Mouse (Mus musculus) midbrain, embryonic 12.5 days (tissue): ENCODE measurements around the gene Tulp4. TPM values are rescaled to one million over a fixed set of nuclear protein-coding genes. Genes with fewer than 3 reads are reported as not detected.
A peak's percentile ranks its signal among the peaks of the same experiment; 100 is the strongest.
"Not testable (repeated sequence)": the region's sequence is repeated elsewhere in the genome, so short reads cannot be mapped to it uniquely, and the experiment has no call there.

Source experiments
- ATAC-seq: fragments of 200-750 bp; cut with Nextera tagmentation; 2 replicates; pipeline ENCODE4 v1.8.0; 2017; ENCODE audit warnings: low read depth, moderate TSS enrichment, moderate library complexity; ENCODE audit not compliant: low FRiP score
- H3K27ac ChIP-seq: fragments of 300-500 bp; sonication (generic); replicated peaks from 2 replicates; pipeline ENCODE4 v1.5.1; 2016; ENCODE audit warnings: mild to moderate bottlenecking
- H3K27me3 ChIP-seq: fragments of 300-500 bp; sonication (generic); 2 replicates; pipeline ENCODE4 v1.6.1; 2016; ENCODE audit warnings: mild to moderate bottlenecking
- H3K36me3 ChIP-seq: fragments of 300-500 bp; sonication (generic); 2 replicates; pipeline ENCODE4 v1.6.1; 2016
- H3K4me1 ChIP-seq: fragments of 300-500 bp; sonication (generic); 2 replicates; pipeline ENCODE4 v1.6.1; 2016
- H3K4me2 ChIP-seq: fragments of 300-500 bp; sonication (generic); replicated peaks from 2 replicates; pipeline ENCODE4 v1.6.1; 2016; ENCODE audit warnings: mild to moderate bottlenecking, moderate library complexity
- H3K4me3 ChIP-seq: fragments of 300-500 bp; sonication (generic); 2 replicates; pipeline ENCODE4 v1.5.1; 2016; ENCODE audit warnings: mild to moderate bottlenecking
- H3K9ac ChIP-seq: fragments of 300-500 bp; sonication (generic); replicated peaks from 2 replicates; pipeline ENCODE4 v1.6.1; 2016; ENCODE audit warnings: mild to moderate bottlenecking, moderate library complexity
- H3K9me3 ChIP-seq: fragments of 300-500 bp; sonication (generic); 2 replicates; pipeline ENCODE4 v1.6.1; 2016; ENCODE audit warnings: mild to moderate bottlenecking
- WGBS: fragments of 180-500 bp; shearing (Covaris S2); methylation state at CpG from one replicate; pipeline ENCODE4 v1.1.7; 2016; 5-methylcytosine and 5-hydroxymethylcytosine counted together
- polyA plus RNA-seq: library from polyadenylated mRNA; unstranded; fragments of >200 nt; fragmentation: Nextera tagmentation; extraction: Ambion mirVana; gene quantifications from 2 replicates; pipeline ENCODE4 v1.2.1, GENCODE M21; 2016

Gene Tulp4
- polyA plus RNA-seq, 1 experiment from 2014 or later, result 130 TPM

- under 1% methylated on average over 22 of the region's 51 CpGs for WGBS
- H3K27me3 ChIP-seq, H3K9ac ChIP-seq, H3K36me3 ChIP-seq, H3K9me3 ChIP-seq, H3K27ac ChIP-seq, H3K4me1 ChIP-seq: not testable (repeated sequence)
- ATAC-seq, result peak; percentile 56; the same call in 1 of the 2 replicates
- Histone ChIP-seq H3K4me2 (peak within 1 kb of the TSS; percentile 46), H3K4me3 (peak within 1 kb of the TSS; percentile 27)
Observed at GRCm38 (mm10) chr17:6256400-6257069, 150.3 kb downstream of the Tulp4 start, which contains the start of gene Tmem181a. TSS of gene Tmem181a (plus strand) at chr17:6256860.

- not testable (repeated sequence) for H3K27me3 ChIP-seq, ATAC-seq
- WGBS, result 3% methylated on average over 12 of the region's 20 CpGs
Observed at GRCm38 (mm10) chr17:6257070-6257456, 150.8 kb downstream of the Tulp4 start.

GRCm38 (mm10) chr17:6269876-6270831, 163.9 kb downstream of the Tulp4 start:
- ATAC-seq, result peak; percentile 87
- peak overlapping the region; percentile 55 for H3K9ac ChIP-seq
- WGBS, result 2% methylated on average over 67 of the region's 84 CpGs
- H3K4me3 ChIP-seq, result peak overlapping the region; percentile 55
- H3K27ac ChIP-seq, H3K4me1 ChIP-seq, H3K27me3 ChIP-seq, H3K36me3 ChIP-seq, H3K9me3 ChIP-seq: not testable (repeated sequence)
- H3K4me2 ChIP-seq, result peak overlapping the region; percentile 50

More at GRCm38 (mm10) chr17:6257070-6257456, 150.8 kb downstream of the Tulp4 start:
- H3K9ac ChIP-seq, H3K4me1 ChIP-seq, H3K27ac ChIP-seq, H3K36me3 ChIP-seq, H3K9me3 ChIP-seq: not testable (repeated sequence)
- H3K4me2 ChIP-seq, result peak overlapping the region; percentile 46
- peak overlapping the region; percentile 27 for H3K4me3 ChIP-seq

- H3K9ac ChIP-seq, result peak overlapping the region; percentile 55
- H3K27me3 ChIP-seq, H3K36me3 ChIP-seq, ATAC-seq, H3K27ac ChIP-seq, H3K9me3 ChIP-seq, H3K4me1 ChIP-seq: not testable (repeated sequence)
- peak overlapping the region; percentile 55 for H3K4me3 ChIP-seq
- H3K4me2 ChIP-seq, result peak overlapping the region; percentile 50
- WGBS, result under 1% methylated on average over 25 of the region's 25 CpGs
Observed at GRCm38 (mm10) chr17:6270840-6271239, 164.6 kb downstream of the Tulp4 start.

- H3K27me3 ChIP-seq, ATAC-seq, H3K9me3 ChIP-seq, H3K27ac ChIP-seq, H3K36me3 ChIP-seq, H3K4me3 ChIP-seq, H3K4me1 ChIP-seq, H3K4me2 ChIP-seq, H3K9ac ChIP-seq: not testable (repeated sequence)
- WGBS, result 88% methylated on average over 6 of the region's 6 CpGs
Observed at GRCm38 (mm10) chr17:6271970-6272369, 165.7 kb downstream of the Tulp4 start.

- H3K27ac ChIP-seq, H3K27me3 ChIP-seq, H3K9me3 ChIP-seq, ATAC-seq, H3K4me3 ChIP-seq, H3K36me3 ChIP-seq, H3K9ac ChIP-seq, H3K4me1 ChIP-seq, H3K4me2 ChIP-seq: not testable (repeated sequence)
- 86% methylated on average over 6 of the region's 6 CpGs for WGBS
Observed at GRCm38 (mm10) chr17:6274693-6275092, 168.5 kb downstream of the Tulp4 start.

- not testable (repeated sequence) for H3K27ac ChIP-seq, H3K9me3 ChIP-seq, H3K36me3 ChIP-seq, H3K4me2 ChIP-seq, H3K4me3 ChIP-seq, ATAC-seq, H3K4me1 ChIP-seq, H3K27me3 ChIP-seq, H3K9ac ChIP-seq
- WGBS, result 73% methylated on average over 8 of the region's 8 CpGs
Observed at GRCm38 (mm10) chr17:6279205-6279604, 173.0 kb downstream of the Tulp4 start.

GRCm38 (mm10) chr17:6279772-6280171, 173.5 kb downstream of the Tulp4 start:
- not testable (repeated sequence) for H3K27ac ChIP-seq, H3K9me3 ChIP-seq, H3K4me3 ChIP-seq, H3K27me3 ChIP-seq, H3K36me3 ChIP-seq, H3K9ac ChIP-seq, H3K4me1 ChIP-seq, H3K4me2 ChIP-seq, ATAC-seq
- 87% methylated on average over 10 of the region's 10 CpGs for WGBS

- not testable (repeated sequence) for H3K4me1 ChIP-seq, ATAC-seq, H3K36me3 ChIP-seq, H3K27me3 ChIP-seq, H3K27ac ChIP-seq, H3K4me3 ChIP-seq, H3K9ac ChIP-seq, H3K9me3 ChIP-seq, H3K4me2 ChIP-seq
- WGBS, result 91% methylated on average over 16 of the region's 19 CpGs
Observed at GRCm38 (mm10) chr17:6280513-6280912, 174.3 kb downstream of the Tulp4 start.

- not testable (repeated sequence) for H3K9ac ChIP-seq, H3K4me1 ChIP-seq, H3K36me3 ChIP-seq, H3K27me3 ChIP-seq, H3K4me2 ChIP-seq, H3K4me3 ChIP-seq, H3K27ac ChIP-seq, ATAC-seq, H3K9me3 ChIP-seq
- WGBS, result 95% methylated on average over 8 of the region's 10 CpGs
Observed at GRCm38 (mm10) chr17:6283137-6283536, 176.9 kb downstream of the Tulp4 start.

- not testable (repeated sequence) for H3K9ac ChIP-seq, H3K4me1 ChIP-seq, H3K4me3 ChIP-seq, H3K27ac ChIP-seq, H3K9me3 ChIP-seq, ATAC-seq, H3K4me2 ChIP-seq, H3K27me3 ChIP-seq, H3K36me3 ChIP-seq
- 97% methylated on average over 5 of the region's 5 CpGs for WGBS
Observed at GRCm38 (mm10) chr17:6286169-6286568, 179.9 kb downstream of the Tulp4 start.

GRCm38 (mm10) chr17:6289045-6289444, 182.8 kb downstream of the Tulp4 start:
- not testable (repeated sequence) for H3K4me1 ChIP-seq, H3K9me3 ChIP-seq, H3K27ac ChIP-seq, H3K36me3 ChIP-seq, H3K27me3 ChIP-seq, H3K9ac ChIP-seq, H3K4me3 ChIP-seq, ATAC-seq, H3K4me2 ChIP-seq
- 95% methylated on average over 12 of the region's 12 CpGs for WGBS
